Mouse (Mus musculus) ES-Bruce4 (cell line): ENCODE results near the gene Pde9a. TPM values are rescaled to one million over a fixed set of nuclear protein-coding genes. Genes with fewer than 3 reads are reported as not detected.

Source experiments
- H3K27ac ChIP-seq: 2 replicates; pipeline ENCODE4 v1.5.1; 2012; ENCODE audit warnings: low read length, inconsistent platforms; ENCODE audit not compliant: insufficient read depth
- H3K27me3 ChIP-seq: 2 replicates; pipeline ENCODE4 v1.6.1; 2012; ENCODE audit warnings: mild to moderate bottlenecking, low read length, inconsistent platforms; ENCODE audit not compliant: control insufficient read depth, poor library complexity, insufficient read depth, severe bottlenecking
- H3K36me3 ChIP-seq: 2 replicates; pipeline ENCODE4 v1.6.1; 2012; ENCODE audit warnings: inconsistent platforms, mild to moderate bottlenecking, low read length, moderate library complexity; ENCODE audit not compliant: control insufficient read depth, poor library complexity, insufficient read depth, severe bottlenecking
- H3K4me1 ChIP-seq: one replicate; pipeline ENCODE4 v1.8.1; 2011; ENCODE audit warnings: low read length; ENCODE audit not compliant: control insufficient read depth, insufficient read depth
- H3K4me3 ChIP-seq: 2 replicates; pipeline ENCODE4 v1.5.1; 2011; ENCODE audit warnings: low read depth, mild to moderate bottlenecking, low read length
- H3K9ac ChIP-seq: 2 replicates; pipeline ENCODE4 v1.6.1; 2012; ENCODE audit warnings: low read depth, mild to moderate bottlenecking, inconsistent platforms; ENCODE audit not compliant: poor library complexity, severe bottlenecking
- H3K9me3 ChIP-seq: replicated peaks from 2 replicates; pipeline ENCODE4 v1.6.1; 2012; ENCODE audit warnings: mild to moderate bottlenecking, low read length, inconsistent platforms; ENCODE audit not compliant: control insufficient read depth, poor library complexity, insufficient read depth, severe bottlenecking
- CTCF ChIP-seq: IDR thresholded peaks from one replicate; pipeline ENCODE4 v1.8.1; 2011; ENCODE audit warnings: low read depth, low read length
- EP300 ChIP-seq: IDR thresholded peaks from 2 replicates; pipeline ENCODE4 v1.6.1; 2011; ENCODE audit warnings: low read depth, low read length; ENCODE audit not compliant: insufficient read depth
- POLR2A ChIP-seq: IDR thresholded peaks from one replicate; pipeline ENCODE4 v1.8.1; 2011; ENCODE audit warnings: low read length; ENCODE audit not compliant: insufficient read depth
- polyA plus RNA-seq: library from polyadenylated mRNA; stranded (reverse); fragments of >200 nt; gene quantifications from 2 replicates; pipeline ENCODE4 v1.2.4, GENCODE M21; 2011; ENCODE audit warnings: low read depth; ENCODE audit not compliant: missing spikeins, insufficient read depth, insufficient read length

Pde9a gene
- polyA plus RNA-seq, 1 experiment: 11.0 TPM

- H3K36me3 ChIP-seq: no peaks in the 10 kb centered on the region
- no peak overlapping the region for H3K27ac ChIP-seq
- TF ChIP-seq CTCF (no peak), EP300 (no peak), POLR2A (no peak)
- H3K27me3 ChIP-seq: no peaks in the 10 kb centered on the region
- no peak overlapping the region for H3K4me3 ChIP-seq
- no peaks in the 10 kb centered on the region for H3K9me3 ChIP-seq
- H3K4me1 ChIP-seq: peaks cover 13% of the 10 kb centered on the region
- H3K9ac ChIP-seq: no peak overlapping the region
Measured at GRCm38 (mm10) chr17:31436814-31437406, 50.9 kb downstream of the Pde9a start.

- TF ChIP-seq EP300 (no peak), POLR2A (no peak), CTCF (no peak)
- H3K9ac ChIP-seq: no peak overlapping the region
- no peaks in the 10 kb centered on the region for H3K27me3 ChIP-seq
- peaks cover 13% of the 10 kb centered on the region for H3K4me1 ChIP-seq
- H3K9me3 ChIP-seq: no peaks in the 10 kb centered on the region
- no peak overlapping the region; the same call in 1 of the 2 replicates for H3K27ac ChIP-seq
- H3K36me3 ChIP-seq: no peaks in the 10 kb centered on the region
- no peak overlapping the region for H3K4me3 ChIP-seq
Measured at GRCm38 (mm10) chr17:31437482-31437881, 51.5 kb downstream of the Pde9a start.

- Histone ChIP-seq H3K9ac (no peak overlapping the region), H3K4me1 (peaks cover 8% of the 10 kb centered on the region), H3K27me3 (no peaks in the 10 kb centered on the region), H3K4me3 (no peak overlapping the region), H3K9me3 (no peaks in the 10 kb centered on the region), H3K36me3 (no peaks in the 10 kb centered on the region), H3K27ac (no peak overlapping the region)
- TF ChIP-seq EP300: no peak
- TF ChIP-seq POLR2A: no peak
- TF ChIP-seq CTCF: no peak
Measured at GRCm38 (mm10) chr17:31439978-31440377, 54.0 kb downstream of the Pde9a start.

- Histone ChIP-seq H3K4me3 (no peak overlapping the region), H3K27me3 (no peaks in the 10 kb centered on the region), H3K4me1 (peaks cover 3% of the 10 kb centered on the region), H3K9ac (no peak overlapping the region), H3K36me3 (no peaks in the 10 kb centered on the region), H3K27ac (no peak overlapping the region), H3K9me3 (no peaks in the 10 kb centered on the region)
- no peak for TF ChIP-seq CTCF
- TF ChIP-seq EP300: no peak
- no peak for TF ChIP-seq POLR2A
Measured at GRCm38 (mm10) chr17:31442513-31442912, 56.5 kb downstream of the Pde9a start.

- Histone ChIP-seq H3K36me3 (no peaks in the 10 kb centered on the region), H3K27me3 (no peaks in the 10 kb centered on the region), H3K4me3 (no peak overlapping the region), H3K4me1 (no peaks in the 10 kb centered on the region), H3K9me3 (no peaks in the 10 kb centered on the region), H3K27ac (no peak overlapping the region), H3K9ac (no peak overlapping the region)
- TF ChIP-seq CTCF: no peak
- TF ChIP-seq POLR2A: no peak
- TF ChIP-seq EP300: no peak
Measured at GRCm38 (mm10) chr17:31444251-31444650, 58.2 kb downstream of the Pde9a start.

GRCm38 (mm10) chr17:31445061-31445731 is 59.2 kb downstream of the Pde9a start:
- H3K27me3 ChIP-seq: no peaks in the 10 kb centered on the region
- no peak for TF ChIP-seq EP300
- TF ChIP-seq CTCF: no peak
- TF ChIP-seq POLR2A: no peak
- no peak overlapping the region for H3K4me3 ChIP-seq
- no peak overlapping the region for H3K9ac ChIP-seq
- no peaks in the 10 kb centered on the region for H3K4me1 ChIP-seq
- H3K27ac ChIP-seq: no peak overlapping the region
- H3K36me3 ChIP-seq: no peaks in the 10 kb centered on the region
- no peaks in the 10 kb centered on the region for H3K9me3 ChIP-seq
